26 mouse cellular contexts compared by ENCODE assay signal in genomic region chr5:90677560-90677959, GRCm38 (mm10). TPM values are rescaled to one million over a fixed set of nuclear protein-coding genes. Genes with fewer than 3 reads are reported as not detected.
DNase-seq lines count a peak whose midpoint lies in the region; ATAC-seq and TF ChIP-seq lines count a peak whose summit lies in the region.
"Had no signal": no experiment of that assay in that cellular context is flagged by ENCODE, and none has a peak within 500 bp of the region (broad histone marks: within the 10 kb centered on the region; RNA-seq: fewer than 3 reads in every experiment).

No protein-coding gene starts in this region.

- no peak for ATAC-seq in stomach, postnatal 0 days (ENCODE audit: low FRiP score, low TSS enrichment)
- ATAC-seq: forebrain, embryonic 13.5 days; forebrain, embryonic 16.5 days; intestine, postnatal 0 days; Patski had no signal

- no peak overlapping the region for H3K9ac ChIP-seq in stomach, postnatal 0 days (ENCODE audit: low read length)
- H3K9ac ChIP-seq: embryonic facial prominence, embryonic 12.5 days; embryonic facial prominence, embryonic 15.5 days; forebrain, embryonic 13.5 days; hindbrain, embryonic 12.5 days; hindbrain, embryonic 15.5 days had no signal

- 46% methylated on average over 2 of the region's 2 CpGs for WGBS in stomach, postnatal 0 days

- TF ChIP-seq CTCF in stomach, postnatal 0 days (IDR thresholded peaks at IDR 0.05; ENCODE audit: low read depth): no peak

- DNase-seq in 416B (ENCODE audit: low read depth): peak; percentile 64
- DNase-seq in Muller cell, postnatal 12 days (ENCODE audit: inconsistent ontology term): peak; percentile 80
- peak; percentile 35 for DNase-seq in fibroblast of lung, adult 2 months (ENCODE audit: low read depth)
- DNase-seq in stomach, postnatal 0 days (ENCODE audit: low spot score): no peak
- no peak for DNase-seq in yolk sac, embryonic 10.5 days (ENCODE audit: low spot score)
- no peak for DNase-seq in lung, postnatal 36 days
- DNase-seq: adrenal gland, postnatal 10 days; B cell, adult 2 months; cerebellum, adult 11 months; cerebellum, adult 2 months; cerebellum, adult 9-11 months; cerebellum, postnatal 25 days; gastrocnemius, adult 2 months; gastrocnemius, postnatal 14 days; heart, adult 11 months had no signal

- H3K4me2 ChIP-seq in stomach, postnatal 0 days (replicated peaks; ENCODE audit: low read depth): no peak overlapping the region
- H3K4me2 ChIP-seq: embryonic facial prominence, embryonic 12.5 days; embryonic facial prominence, embryonic 15.5 days; forebrain, embryonic 13.5 days; heart, embryonic 11.5 days; hindbrain, embryonic 12.5 days; hindbrain, embryonic 15.5 days had no signal

- H3K27ac ChIP-seq in stomach, postnatal 0 days (replicated peaks): no peak overlapping the region
- H3K27ac ChIP-seq: embryonic facial prominence, embryonic 12.5 days; embryonic facial prominence, embryonic 15.5 days; forebrain, embryonic 10.5 days; forebrain, embryonic 13.5 days; gastrocnemius, adult 2 months; hindbrain, embryonic 12.5 days; hindbrain, embryonic 15.5 days had no signal

- H3K4me1 ChIP-seq in stomach, postnatal 0 days (replicated peaks; ENCODE audit: control insufficient read depth, insufficient read depth): no peaks in the 10 kb centered on the region
- H3K4me1 ChIP-seq: embryonic facial prominence, embryonic 12.5 days; embryonic facial prominence, embryonic 15.5 days; forebrain, embryonic 10.5 days; forebrain, embryonic 13.5 days; hindbrain, embryonic 12.5 days; hindbrain, embryonic 15.5 days had no signal

- H3K27me3 ChIP-seq in stomach, postnatal 0 days (ENCODE audit: control insufficient read depth, insufficient read depth, low read length): no peaks in the 10 kb centered on the region
- H3K27me3 ChIP-seq: embryonic facial prominence, embryonic 12.5 days; embryonic facial prominence, embryonic 15.5 days; forebrain, embryonic 13.5 days; hindbrain, embryonic 12.5 days; hindbrain, embryonic 15.5 days; Patski had no signal

- H3K9me3 ChIP-seq in stomach, postnatal 0 days (ENCODE audit: control insufficient read depth, low read length): no peaks in the 10 kb centered on the region
- H3K9me3 ChIP-seq: embryonic facial prominence, embryonic 12.5 days; embryonic facial prominence, embryonic 15.5 days; forebrain, embryonic 10.5 days; forebrain, embryonic 13.5 days; hindbrain, embryonic 12.5 days; hindbrain, embryonic 15.5 days had no signal

- H3K4me3 ChIP-seq in stomach, postnatal 0 days (ENCODE audit: low read depth, low read length): no peak overlapping the region
- H3K4me3 ChIP-seq: embryonic facial prominence, embryonic 12.5 days; embryonic facial prominence, embryonic 15.5 days; erythroblast, embryonic 14.5 days; forebrain, embryonic 10.5 days; forebrain, embryonic 13.5 days; gastrocnemius, adult 2 months; hindbrain, embryonic 12.5 days; hindbrain, embryonic 15.5 days had no signal

- TF ChIP-seq EP300 in stomach, postnatal 0 days (optimal IDR thresholded peaks at IDR 0.05): no peak

- H3K36me3 ChIP-seq in stomach, postnatal 0 days (ENCODE audit: control insufficient read depth, insufficient read depth, low read length): no peaks in the 10 kb centered on the region
- H3K36me3 ChIP-seq: embryonic facial prominence, embryonic 12.5 days; embryonic facial prominence, embryonic 15.5 days; forebrain, embryonic 10.5 days; hindbrain, embryonic 12.5 days; hindbrain, embryonic 15.5 days had no signal

RNA-seq across cellular contexts. Expression of gene Rassf6, which starts 37.1 kb away (rescaled TPM):
- 14.5 and 14.9 TPM in 2 replicates for polyA plus RNA-seq in stomach, postnatal 0 days (2015; fragmentation: Nextera tagmentation; extraction: Ambion mirVana)
- polyA plus RNA-seq: erythroblast, embryonic 14.5 days; forebrain, embryonic 13.5 days had no signal

Comparison
In these comparisons a context has a peak if more than half of its experiments do, and no peak if none do; other contexts are left out.
1. DNase-seq: peak in 416B (single experiment), Muller cell, postnatal 12 days (single experiment) and fibroblast of lung, adult 2 months (single experiment); none in stomach, postnatal 0 days (single experiment), yolk sac, embryonic 10.5 days (single experiment) and lung, postnatal 36 days (single experiment).